Mouse (Mus musculus) thymus, adult 2 months (tissue): ENCODE measurements around the gene Gna12.

Source experiments
- CTCF ChIP-seq: fragments of 200-500 bp; IDR thresholded peaks from 2 replicates; pipeline ENCODE4 v1.5.1; 2012; ENCODE audit warnings: mild to moderate bottlenecking, control low read depth, low read length, moderate library complexity, borderline replicate concordance; ENCODE audit not compliant: control insufficient read depth, poor library complexity, insufficient read depth; ENCODE audit errors: extremely low read depth
- POLR2A ChIP-seq: fragments of 200-500 bp; IDR thresholded peaks from 2 replicates; pipeline ENCODE4 v1.6.1; 2012; ENCODE audit warnings: mild to moderate bottlenecking, low read length, control low read depth, moderate library complexity; ENCODE audit not compliant: control insufficient read depth, poor library complexity, insufficient read depth; ENCODE audit errors: extremely low read depth

- TF ChIP-seq CTCF (no peak), POLR2A (no peak)
Measured at GRCm38 (mm10) chr5:140801782-140802181, 28.4 kb downstream of the Gna12 start.
